Mouse (Mus musculus): ENCODE data around the gene Hist1h4k.
"Not testable (repeated sequence)": the region's sequence is repeated elsewhere in the genome, so short reads cannot be mapped to it uniquely, and the experiment has no call there.

Gene Hist1h4k

DNA sequence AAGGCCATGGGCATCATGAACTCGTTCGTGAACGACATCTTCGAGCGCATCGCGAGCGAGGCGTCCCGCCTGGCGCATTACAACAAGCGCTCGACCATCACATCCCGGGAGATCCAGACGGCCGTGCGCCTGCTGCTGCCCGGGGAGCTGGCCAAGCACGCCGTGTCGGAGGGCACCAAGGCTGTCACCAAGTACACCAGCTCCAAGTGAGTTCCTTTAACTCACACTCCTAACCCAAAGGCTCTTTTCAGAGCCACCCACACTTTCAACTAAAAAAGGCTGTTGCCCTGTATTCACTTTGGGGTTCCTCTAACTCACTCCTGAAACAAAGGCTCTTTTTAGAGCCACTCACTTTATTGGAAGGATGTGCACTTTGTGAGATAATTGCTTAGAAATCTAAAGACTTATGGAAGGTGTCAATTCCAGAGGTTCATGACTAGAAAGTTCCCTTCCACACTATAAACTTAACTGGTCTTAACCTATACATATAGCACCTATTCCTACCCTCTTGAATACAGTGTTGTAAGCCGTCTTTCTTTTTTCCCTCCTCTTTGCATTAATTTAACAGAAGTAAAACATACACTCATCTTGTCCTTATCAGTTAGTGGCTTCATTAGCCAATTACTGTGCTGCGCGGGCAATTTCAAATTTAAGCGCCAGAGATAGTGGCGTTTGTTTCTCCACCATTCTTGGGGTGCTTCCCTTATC, 4.1 kb upstream of the Hist1h4k start:
- DNase-seq, result not testable (repeated sequence)

DNA sequence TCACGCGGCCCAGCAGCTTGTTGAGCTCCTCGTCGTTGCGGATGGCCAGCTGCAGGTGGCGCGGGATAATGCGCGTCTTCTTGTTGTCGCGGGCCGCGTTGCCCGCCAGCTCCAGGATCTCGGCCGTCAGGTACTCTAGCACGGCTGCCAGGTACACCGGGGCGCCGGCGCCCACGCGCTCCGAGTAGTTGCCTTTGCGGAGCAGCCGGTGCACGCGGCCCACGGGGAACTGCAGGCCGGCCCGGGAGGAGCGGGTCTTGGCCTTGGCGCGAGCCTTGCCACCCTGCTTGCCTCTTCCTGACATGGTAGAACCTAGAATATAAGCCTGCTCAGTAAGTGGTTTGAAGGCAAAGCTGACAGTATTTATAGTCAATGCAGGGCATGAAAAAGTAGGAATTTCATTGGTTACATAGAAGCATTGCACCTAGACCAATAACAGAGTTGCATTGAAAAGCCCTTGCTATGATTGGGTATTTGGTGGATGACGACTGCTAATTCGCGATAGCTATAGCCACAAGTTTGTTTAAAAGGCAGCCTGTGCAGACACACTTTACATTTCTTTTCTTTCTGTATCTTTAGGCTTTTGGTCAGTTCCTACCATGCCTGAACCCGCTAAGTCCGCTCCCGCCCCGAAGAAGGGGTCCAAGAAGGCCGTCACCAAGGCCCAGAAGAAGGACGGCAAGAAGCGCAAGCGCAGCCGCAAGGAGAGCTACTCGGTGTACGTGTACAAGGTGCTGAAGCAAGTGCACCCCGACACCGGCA, 3.4 kb upstream of the Hist1h4k start, which contains the start of the genes Hist1h2ak and Hist1h2bn:
TSS of gene Hist1h2ak (minus strand) at position 304 of the 762 bp plus-strand sequence.
TSS of gene Hist1h2bn (plus strand) at position 600 of the 762 bp plus-strand sequence.
- peak; percentile 98 for DNase-seq

DNA sequence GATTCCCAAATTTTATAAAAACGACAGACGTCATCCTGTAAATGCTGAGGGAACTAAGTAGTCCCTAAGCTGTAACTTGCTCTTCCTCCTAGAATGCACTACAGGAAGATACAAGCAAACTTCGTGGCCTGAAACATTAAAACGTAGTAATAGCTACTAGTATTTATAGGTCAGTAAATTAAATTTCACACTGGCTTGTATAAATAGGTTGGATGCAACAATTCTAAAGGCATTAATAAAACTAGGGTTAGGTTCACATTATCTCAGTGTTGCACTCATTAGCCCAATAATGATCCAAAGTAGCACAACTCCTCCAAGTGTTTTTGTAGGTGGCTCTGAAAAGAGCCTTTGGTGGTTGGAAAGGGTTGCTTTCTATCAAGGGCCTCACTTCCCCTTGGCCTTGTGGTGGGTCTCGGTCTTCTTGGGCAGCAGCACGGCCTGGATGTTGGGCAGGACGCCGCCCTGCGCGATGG, 2.8 kb upstream of the Hist1h4k start:
- no peak for DNase-seq

DNA sequence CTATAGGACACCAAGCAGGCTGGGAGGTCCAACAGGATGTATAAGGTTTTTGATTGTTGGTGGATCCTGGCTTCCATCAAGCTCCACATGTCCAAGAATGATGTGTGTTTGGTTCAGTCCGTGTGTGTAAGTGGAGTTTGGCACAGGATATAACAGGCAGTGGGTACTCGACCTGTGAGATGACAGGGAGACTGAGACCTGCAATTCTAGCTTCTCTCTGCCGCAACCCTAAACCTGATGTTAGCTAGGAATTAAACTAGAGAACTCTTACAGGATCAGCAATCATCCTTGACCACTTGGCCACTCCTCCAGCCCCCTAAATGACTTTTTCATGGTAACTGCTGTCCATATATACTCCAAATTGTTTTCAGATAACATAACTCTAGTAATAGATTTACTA, 2.1 kb upstream of the Hist1h4k start:
- DNase-seq, result peak; percentile 22

DNA sequence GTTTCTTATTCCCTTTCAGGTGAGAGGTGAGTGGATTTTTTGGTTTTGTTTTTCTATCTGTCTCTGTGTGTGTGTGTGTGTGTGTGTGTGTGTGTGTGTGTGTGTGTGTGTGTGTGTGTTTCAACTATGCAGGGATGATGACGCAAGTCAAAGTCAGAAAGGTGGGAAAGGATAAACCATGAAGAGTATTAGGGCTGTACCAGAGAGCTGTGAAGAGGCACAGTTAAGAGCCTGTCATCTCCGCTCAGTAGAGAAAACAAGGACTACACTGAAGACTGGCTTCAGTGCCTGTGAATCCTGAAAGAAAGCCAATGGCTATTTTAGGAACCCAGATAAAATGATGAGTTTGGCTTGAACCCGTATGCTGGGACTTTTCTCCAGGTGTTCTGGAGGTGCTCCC, 1.5 kb upstream of the Hist1h4k start:
- peak; percentile 23 for DNase-seq

DNA sequence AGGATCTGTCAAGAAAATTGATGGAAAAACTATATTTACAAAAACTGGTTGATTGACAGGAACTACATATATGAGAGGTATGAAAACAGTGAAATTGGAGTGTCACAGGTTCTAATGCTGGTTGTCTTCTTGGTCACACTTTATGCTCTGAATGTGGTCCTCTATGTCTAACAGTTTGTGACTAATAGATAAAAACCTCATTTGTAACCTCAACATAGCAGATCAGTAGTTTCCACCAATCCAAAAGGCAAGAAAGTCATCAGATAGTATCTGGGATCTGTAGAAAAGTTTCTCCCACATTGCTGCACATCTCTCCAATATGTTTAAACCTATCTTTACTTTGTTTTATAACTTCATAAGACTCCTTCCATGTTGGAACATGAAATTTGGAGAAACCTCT, 1.1 kb upstream of the Hist1h4k start:
- no peak for DNase-seq

DNA sequence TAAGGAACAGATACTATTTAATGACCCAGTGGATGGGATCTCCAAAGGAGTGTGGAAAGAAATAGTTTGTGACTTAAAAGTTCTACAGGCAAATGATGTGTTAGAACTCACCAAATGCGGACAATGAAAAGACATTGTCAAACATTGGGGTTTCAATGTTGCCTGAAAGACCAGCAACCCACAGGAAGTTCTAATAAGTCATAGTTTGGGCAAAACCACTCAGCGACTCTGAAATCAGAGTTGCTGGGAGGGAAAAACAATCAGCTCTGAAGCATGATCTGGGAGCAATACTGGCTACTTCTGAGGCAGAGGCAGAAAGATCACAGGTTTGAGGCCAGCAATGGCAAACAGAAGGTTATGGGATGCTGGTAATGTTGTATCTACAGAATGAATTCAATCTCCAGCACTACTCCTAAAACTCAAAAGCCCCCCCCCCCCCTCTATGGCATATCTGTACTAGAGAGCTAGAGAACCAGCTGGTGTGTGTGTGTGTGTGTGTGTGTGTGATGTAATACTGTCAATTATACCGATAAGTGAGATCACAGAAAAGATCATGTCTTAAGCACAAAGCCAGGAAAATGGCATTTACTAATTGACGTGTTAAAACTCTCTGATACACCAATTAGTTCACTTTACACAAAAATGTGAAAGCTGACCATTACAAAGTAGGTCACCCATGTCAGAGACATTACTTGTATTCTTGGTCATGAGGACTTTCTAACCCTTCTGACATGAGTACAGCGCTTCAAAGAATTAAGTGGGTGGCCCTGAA, 732 bp downstream of the Hist1h4k start:
- peak; percentile 67 for DNase-seq

DNA sequence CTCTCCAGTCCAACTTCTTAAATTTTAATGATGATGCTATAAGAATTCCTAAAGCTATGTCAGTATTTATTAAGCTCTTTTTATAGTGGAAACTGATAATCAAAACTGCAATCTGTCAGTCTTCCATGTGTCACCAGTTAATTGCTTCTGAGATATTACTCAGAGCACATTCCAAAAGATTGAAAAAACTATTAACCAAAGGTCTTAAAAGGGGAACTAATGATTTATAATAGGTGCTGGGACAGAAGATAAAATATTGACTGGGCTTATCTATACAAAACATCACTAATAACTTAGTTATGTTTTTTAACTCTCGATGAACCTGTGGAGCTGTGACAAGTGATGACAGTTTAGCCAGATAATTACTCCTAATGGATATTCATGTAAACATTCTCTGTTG, 5.3 kb downstream of the Hist1h4k start:
- DNase-seq, result no peak

DNA sequence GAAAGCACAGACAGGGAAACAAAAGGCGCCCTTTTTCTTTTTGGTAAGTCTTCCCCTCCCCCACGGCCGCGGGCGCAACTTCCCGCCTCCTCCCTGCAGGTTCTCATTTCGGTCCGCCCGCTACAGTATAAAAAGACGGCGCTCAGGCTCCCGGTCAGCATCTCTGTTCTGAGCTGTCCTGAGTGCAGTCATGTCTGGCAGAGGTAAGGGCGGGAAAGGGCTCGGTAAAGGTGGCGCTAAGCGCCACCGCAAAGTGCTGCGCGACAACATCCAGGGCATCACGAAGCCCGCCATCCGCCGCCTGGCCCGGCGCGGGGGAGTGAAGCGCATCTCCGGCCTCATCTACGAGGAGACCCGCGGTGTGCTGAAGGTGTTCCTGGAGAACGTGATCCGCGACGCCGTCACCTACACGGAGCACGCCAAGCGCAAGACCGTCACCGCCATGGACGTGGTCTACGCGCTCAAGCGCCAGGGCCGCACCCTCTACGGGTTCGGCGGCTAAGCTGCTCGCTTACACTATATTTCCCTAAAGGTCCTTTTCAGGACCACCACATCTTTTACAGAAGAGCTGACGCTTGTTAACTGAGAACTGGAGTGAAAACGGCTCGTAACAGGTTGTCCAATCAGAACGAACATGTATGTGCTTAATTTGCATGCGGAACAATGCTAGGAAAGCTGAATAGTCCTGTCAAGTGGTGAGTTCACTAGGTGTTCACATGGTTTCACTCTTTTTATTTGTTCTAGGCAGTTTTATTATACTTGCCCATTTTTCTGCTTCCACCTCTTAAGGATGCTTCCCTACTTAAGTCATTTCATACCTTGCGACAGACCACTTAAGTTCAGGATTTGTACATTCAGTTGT, 15.2 kb downstream of the Hist1h4k start, which contains the start of gene Hist1h4j:
TSS of gene Hist1h4j (plus strand) at position 159 of the 862 bp plus-strand sequence.
- DNase-seq, result peak; percentile 97

DNA sequence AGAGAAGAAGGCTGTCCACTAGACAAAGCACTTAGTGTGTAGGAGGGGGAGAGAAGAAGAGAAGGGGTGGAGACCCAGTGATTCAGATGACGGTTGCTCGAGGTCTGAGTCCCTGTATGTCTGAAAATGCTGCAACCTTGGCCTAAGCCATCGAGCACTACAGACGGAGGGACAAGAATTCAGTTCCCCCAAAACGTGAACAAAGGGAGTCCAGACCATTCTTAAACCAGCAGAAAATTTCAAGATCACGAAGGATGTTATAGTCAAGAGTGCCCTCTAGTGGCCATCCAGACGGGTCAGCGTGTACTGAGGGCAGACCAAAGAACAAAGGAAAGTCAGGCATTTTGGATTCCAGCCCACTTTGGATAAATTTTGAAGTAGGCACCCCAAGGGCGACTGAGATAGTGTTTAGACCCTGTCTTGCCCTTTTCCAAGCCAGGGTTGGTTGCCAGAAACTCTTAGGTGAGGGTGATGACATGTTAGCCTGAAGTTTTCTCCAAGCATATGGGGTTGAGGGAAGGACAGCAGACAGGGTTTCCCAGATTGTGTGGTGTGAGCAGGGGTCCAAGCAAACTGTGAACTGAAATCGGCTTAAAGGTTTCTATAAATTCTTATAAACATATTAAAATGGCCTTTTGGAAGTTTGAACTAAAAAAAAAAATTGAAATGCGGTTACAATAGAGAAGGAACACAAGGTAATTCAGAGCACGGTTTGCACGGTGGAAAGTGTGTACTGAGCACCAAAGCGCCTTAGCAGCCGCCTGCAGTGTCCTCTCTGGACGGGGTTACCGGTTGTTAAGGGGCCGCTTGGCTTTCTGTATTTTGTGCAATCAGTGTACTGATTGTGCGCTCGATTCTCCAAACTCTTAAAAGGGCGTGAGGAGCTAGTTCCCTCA, 16.0 kb downstream of the Hist1h4k start:
- DNase-seq, result peak; percentile 96

DNA sequence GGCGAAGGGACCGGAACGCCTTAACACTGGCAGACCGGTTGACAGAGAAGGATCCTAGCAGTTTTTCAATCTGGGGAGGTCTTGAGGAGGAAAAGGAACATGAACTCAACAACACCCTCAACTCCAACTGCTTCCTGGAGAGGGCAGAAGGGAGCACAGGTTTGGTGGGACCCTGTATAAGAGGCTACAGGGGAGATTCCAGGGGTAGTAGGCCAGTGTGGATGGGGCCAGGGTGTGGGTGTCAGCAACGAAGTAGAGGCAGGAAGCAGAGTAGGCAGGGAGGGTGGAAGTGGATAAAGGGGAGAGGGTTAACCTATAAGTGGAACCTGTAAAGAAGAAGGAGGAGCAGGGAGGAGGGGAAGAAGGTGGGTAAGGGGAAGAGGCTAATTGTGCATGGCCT, 16.8 kb downstream of the Hist1h4k start:
- DNase-seq, result no peak

DNA sequence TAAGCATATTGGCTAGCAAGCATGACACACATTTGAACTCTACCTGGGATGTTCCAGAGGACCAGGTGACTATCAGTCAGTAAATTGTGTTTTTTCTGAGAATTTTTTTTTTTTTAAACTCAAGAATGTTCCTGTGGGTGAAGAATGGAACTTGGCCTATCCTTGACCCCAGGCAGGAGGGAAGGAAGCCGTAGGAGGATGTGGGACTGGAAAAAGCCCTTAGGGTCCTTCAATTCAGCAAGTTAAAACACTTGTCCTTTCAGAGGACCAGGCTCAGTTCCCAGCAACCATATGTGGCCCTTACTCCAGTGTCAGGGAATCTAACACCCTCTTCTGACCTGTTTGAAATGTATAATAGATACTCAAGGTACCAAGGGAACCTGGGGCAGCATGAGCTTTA, 20.8 kb downstream of the Hist1h4k start:
- no peak for DNase-seq

DNA sequence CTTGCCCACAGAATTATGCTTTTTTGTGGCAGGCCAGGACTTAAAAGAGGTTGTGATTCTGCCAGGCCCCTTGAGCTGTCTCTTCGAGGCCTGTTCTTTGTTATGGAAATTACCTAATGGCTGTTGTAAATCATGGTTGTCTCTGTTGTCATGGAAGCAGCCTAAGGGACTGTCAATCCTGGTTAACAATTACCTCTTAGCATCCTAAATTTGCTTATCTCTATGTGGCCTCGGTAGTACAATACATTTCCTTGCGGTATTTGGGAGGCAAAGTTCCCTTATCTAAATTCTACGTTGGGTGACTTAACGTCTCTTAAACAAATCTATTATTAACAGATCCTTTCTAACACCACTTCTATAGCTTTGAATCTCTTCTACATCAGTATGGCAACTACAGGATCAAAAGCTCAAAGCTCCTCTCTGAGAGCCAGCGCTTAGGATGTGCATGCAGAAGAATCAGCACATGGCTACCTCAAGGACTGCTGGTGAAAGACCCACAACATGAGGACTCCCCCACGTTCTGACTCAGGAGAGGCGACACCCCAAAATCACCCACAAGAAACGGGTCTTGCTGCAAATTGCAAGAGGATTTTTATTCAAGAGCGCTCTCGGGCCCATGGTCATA, 22.2 kb downstream of the Hist1h4k start:
- DNase-seq, result no peak

DNA sequence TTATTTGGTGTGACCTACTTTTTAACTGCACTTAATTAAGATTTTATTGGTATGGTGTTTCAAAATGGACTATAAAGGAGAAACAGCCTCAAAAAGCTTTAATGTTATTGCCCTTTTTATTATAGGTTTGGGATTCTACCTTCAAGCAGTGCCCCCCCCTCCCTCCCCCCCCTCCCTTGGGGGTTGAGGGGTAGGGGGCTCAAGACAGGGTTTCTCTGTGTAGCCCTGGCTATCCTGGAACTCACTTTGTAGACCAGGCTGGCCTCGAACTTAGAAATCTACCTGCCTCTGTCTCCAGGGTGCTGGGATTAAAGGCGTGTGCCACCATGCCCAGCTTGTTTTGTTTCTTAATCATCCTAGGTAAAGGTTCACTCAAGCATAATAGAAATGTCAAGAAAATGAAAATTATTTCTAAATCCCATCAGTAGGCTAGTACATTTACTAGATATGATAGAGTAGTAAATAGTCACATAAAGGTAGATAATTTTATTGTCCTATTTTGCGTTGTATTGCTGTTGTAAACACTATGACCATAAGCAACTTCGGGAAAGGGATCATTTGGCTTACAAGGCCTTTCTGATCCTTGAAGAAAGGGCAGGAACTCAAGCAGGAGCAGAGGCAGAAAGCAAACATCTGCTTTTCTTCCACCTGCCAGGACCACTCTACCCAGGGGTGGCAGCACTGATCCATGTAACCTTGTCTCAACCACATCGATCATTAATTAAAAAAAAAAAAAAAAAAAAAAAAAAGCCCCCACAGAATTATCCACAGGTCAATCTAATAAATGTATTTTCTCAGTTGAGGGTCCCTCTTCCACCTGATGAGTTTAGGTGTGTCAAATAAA, 27.1 kb downstream of the Hist1h4k start:
- no peak for DNase-seq

DNA sequence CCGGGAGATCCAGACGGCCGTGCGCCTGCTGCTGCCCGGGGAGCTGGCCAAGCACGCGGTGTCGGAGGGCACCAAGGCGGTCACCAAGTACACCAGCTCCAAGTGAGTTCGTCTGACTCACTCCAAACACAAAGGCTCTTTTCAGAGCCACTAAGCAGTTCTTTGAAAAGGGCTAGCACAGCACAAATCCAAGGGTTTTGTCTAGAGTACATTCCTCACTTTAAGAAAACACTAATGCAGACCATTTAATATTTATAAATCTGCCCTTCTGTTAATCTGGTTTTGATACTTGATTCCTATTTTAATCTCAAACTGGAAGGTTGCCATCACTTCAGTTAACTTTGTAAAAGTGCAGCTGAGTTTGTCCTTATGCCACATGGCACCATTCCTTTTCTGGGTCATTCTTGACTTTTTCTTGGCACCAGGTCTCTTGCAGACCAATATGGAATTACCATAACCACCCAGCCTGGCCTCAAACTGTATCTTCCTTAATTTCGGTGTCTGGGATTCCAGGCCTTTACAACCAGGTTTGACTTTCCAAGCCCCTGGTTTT, 27.9 kb downstream of the Hist1h4k start:
- no peak for DNase-seq

DNA sequence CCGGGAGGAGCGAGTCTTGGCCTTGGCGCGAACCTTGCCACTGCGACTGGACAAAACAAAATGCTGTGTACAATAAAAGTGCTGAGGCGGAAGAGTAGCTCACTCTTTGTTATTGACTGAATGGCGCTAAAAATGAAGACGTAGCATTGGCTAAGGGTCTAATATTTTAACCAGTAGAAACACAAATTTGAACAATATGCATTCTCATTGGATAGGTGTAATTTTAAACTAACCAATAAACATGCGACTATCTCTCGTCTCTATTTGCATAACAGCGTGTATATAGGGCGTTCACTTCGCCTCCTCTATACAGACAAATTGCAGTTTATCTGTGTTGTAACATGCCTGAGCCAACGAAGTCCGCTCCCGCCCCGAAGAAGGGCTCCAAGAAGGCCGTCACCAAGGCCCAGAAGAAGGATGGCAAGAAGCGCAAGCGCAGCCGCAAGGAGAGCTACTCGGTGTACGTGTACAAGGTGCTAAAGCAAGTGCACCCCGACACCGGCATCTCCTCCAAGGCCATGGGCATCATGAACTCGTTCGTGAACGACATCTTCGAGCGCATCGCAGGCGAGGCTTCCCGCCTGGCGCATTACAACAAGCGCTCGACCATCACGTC, 28.4 kb downstream of the Hist1h4k start, which contains the start of gene Hist1h2bm:
TSS of gene Hist1h2bm (plus strand) at position 288 of the 616 bp plus-strand sequence.
- DNase-seq, result peak; percentile 97

DNA sequence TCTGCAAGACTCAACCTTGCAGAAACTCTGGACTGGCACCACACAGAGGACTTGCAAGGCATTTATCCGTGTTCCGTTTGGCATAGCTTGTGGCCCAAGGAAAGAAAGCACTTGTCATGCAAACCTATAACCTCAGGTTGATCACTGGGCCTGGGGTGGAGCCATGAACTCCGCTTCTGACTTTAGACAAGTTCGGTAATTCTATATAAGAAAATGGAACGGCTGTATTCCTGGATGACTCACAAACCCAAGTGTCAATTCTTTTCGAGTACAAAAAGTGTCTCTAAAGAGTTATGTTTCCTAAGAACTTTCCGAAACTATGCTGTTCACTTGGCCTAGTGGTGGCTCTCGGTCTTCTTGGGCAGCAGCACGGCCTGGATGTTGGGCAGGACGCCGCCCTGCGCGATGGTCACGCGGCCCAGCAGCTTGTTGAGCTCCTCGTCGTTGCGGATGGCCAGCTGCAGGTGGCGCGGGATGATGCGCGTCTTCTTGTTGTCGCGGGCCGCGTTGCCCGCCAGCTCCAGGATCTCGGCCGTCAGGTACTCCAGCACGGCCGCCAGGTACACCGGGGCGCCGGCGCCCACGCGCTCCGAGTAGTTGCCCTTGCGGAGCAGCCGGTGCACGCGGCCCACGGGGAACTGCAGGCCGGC, 29.1 kb downstream of the Hist1h4k start:
- not testable (repeated sequence) for DNase-seq

Measured in heart, adult 11 months (tissue).